ENCODE assay signal across 8 mouse cellular contexts in the genomic region with DNA sequence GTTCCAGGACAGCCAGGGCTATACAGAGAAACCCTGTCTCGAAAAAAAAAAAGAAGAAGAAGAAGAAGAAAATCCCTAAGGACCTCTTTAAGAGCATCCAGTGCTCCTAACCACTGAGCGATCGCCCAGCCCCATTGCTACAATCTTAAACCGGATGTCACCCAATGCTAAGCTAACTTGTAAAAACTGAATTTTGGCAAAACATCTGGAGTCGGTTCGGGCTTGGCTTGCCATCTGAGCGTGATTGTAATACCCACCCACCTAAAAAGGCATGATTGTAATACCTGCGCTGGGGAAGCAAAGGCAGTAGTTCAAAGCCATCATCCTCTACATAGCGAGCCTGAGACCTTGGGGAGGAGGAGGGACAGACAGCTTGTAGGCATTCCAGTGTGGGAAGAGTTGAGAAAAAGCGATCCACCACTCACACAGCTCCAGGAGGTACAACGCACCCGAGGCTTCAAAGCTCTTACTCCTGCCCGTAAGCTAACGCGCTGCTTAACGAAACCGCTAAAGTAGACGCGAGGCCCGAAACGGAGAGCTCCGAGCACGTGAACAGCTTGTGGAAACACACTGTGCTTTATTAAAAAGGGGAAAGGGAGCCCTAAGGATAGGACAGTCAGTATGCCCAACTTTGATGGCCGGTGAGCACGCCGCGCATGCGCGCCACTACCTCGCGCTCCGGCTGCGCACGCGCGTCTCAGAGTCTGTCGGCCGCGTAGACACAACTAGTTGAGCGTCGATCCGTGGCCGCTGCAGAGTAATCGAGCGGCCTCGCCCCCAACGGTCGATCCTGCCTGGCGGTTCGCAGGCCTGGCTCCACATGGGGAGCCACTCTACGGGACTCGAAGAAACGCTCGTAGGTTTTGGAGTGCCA. TPM values are rescaled to one million over a fixed set of nuclear protein-coding genes. Genes with fewer than 3 reads are reported as not detected.
DNase-seq lines count a peak whose midpoint lies in the region; ATAC-seq and TF ChIP-seq lines count a peak whose summit lies in the region.

A gene (plus strand): TSS at position 705 of the 874 bp plus-strand sequence.

- no peak; the same call in 1 of the 2 replicates for TF ChIP-seq CTCF in liver, embryonic 14.5 days (IDR thresholded peaks at IDR 0.05; ENCODE audit: low read depth)
- TF ChIP-seq CTCF in stomach, postnatal 0 days (IDR thresholded peaks at IDR 0.05; ENCODE audit: low read depth): peak; percentile 20

- peaks cover 26% of the 10 kb centered on the region for H3K4me1 ChIP-seq in forebrain, embryonic 10.5 days
- peaks cover 18% of the 10 kb centered on the region for H3K4me1 ChIP-seq in heart, embryonic 15.5 days (replicated peaks)
- peaks cover 5 to 11% of the 10 kb centered on the region in 2 experiments; a peak in 3 of 4 replicates for H3K4me1 ChIP-seq in liver, embryonic 14.5 days (replicated peaks; ENCODE audit: control insufficient read depth in 2 of 2, insufficient read depth in 2 of 2, low read length in 1 of 2)
- peaks cover 8% of the 10 kb centered on the region for H3K4me1 ChIP-seq in neural tube, embryonic 11.5 days (ENCODE audit: control insufficient read depth, insufficient read depth, low read length)
- H3K4me1 ChIP-seq in stomach, postnatal 0 days (replicated peaks; ENCODE audit: control insufficient read depth, insufficient read depth): no peaks in the 10 kb centered on the region

- H3K27ac ChIP-seq in forebrain, embryonic 10.5 days: peak within 1 kb of the TSS; percentile 91
- H3K27ac ChIP-seq in heart, embryonic 15.5 days: peak within 1 kb of the TSS; percentile 90
- peak within 1 kb of the TSS; percentile 50 for H3K27ac ChIP-seq in liver, embryonic 14.5 days
- peak within 1 kb of the TSS; percentile 71 for H3K27ac ChIP-seq in neural tube, embryonic 11.5 days (ENCODE audit: low read depth, low read length)
- peak within 1 kb of the TSS; percentile 84 for H3K27ac ChIP-seq in stomach, postnatal 0 days (replicated peaks)

- ATAC-seq in CD4-positive, CD25-positive, alpha-beta regulatory T cell, adult 4 months: peak; percentile 90
- peak; percentile 94 for ATAC-seq in heart, embryonic 15.5 days (replicated peaks; ENCODE audit: insufficient number of reproducible peaks, insufficient read depth, low FRiP score, low read depth)
- ATAC-seq in liver, embryonic 14.5 days (ENCODE audit: insufficient read depth): peak; percentile 92
- peak; percentile 84 for ATAC-seq in neural tube, embryonic 11.5 days (ENCODE audit: insufficient read depth, low FRiP score, low TSS enrichment)
- peak; percentile 90 for ATAC-seq in stomach, postnatal 0 days (ENCODE audit: low FRiP score, low TSS enrichment)

- H3K27me3 ChIP-seq in forebrain, embryonic 10.5 days (ENCODE audit: poor library complexity, severe bottlenecking): no peaks in the 10 kb centered on the region
- H3K27me3 ChIP-seq in heart, embryonic 15.5 days: no peaks in the 10 kb centered on the region
- H3K27me3 ChIP-seq in liver, embryonic 14.5 days (ENCODE audit: control insufficient read depth, insufficient read depth, low read length): no peaks in the 10 kb centered on the region
- no peaks in the 10 kb centered on the region for H3K27me3 ChIP-seq in neural tube, embryonic 11.5 days (ENCODE audit: control insufficient read depth, insufficient read depth, low read length)
- H3K27me3 ChIP-seq in stomach, postnatal 0 days (ENCODE audit: control insufficient read depth, insufficient read depth, low read length): no peaks in the 10 kb centered on the region

- under 1% methylated on average over 54 of the region's 54 CpGs for WGBS in forebrain, embryonic 10.5 days
- under 1% methylated on average over 54 of the region's 54 CpGs for WGBS in heart, embryonic 15.5 days
- WGBS in liver, embryonic 14.5 days (ENCODE audit: insufficient replicate concordance): under 1% methylated on average over 54 of the region's 54 CpGs
- WGBS in neural tube, embryonic 11.5 days: under 1% methylated on average over 54 of the region's 54 CpGs
- WGBS in stomach, postnatal 0 days: under 1% methylated on average over 54 of the region's 54 CpGs

- H3K36me3 ChIP-seq in forebrain, embryonic 10.5 days (replicated peaks): peaks cover 61% of the 10 kb centered on the region
- H3K36me3 ChIP-seq in heart, embryonic 15.5 days: peaks cover 32% of the 10 kb centered on the region
- H3K36me3 ChIP-seq in liver, embryonic 14.5 days (replicated peaks; ENCODE audit: control insufficient read depth, insufficient read depth, low read depth): no peaks in the 10 kb centered on the region; the same call in 1 of the 2 replicates
- H3K36me3 ChIP-seq in neural tube, embryonic 11.5 days (ENCODE audit: control insufficient read depth, insufficient read depth, low read length): peaks cover 10% of the 10 kb centered on the region
- H3K36me3 ChIP-seq in stomach, postnatal 0 days (ENCODE audit: control insufficient read depth, insufficient read depth, low read length): peaks cover 5% of the 10 kb centered on the region; the same call in 1 of the 2 replicates

- TF ChIP-seq EP300 in liver, embryonic 14.5 days (IDR thresholded peaks at IDR 0.05; ENCODE audit: low read depth): no peak
- no peak for TF ChIP-seq EP300 in stomach, postnatal 0 days (optimal IDR thresholded peaks at IDR 0.05)

- peak within 1 kb of the TSS; percentile 68 for H3K9ac ChIP-seq in heart, embryonic 15.5 days
- peak within 1 kb of the TSS; percentile 81 for H3K9ac ChIP-seq in liver, embryonic 14.5 days (replicated peaks)
- peak within 1 kb of the TSS; percentile 72 for H3K9ac ChIP-seq in neural tube, embryonic 11.5 days (ENCODE audit: low read length)
- peak within 1 kb of the TSS; percentile 74 for H3K9ac ChIP-seq in stomach, postnatal 0 days (ENCODE audit: low read length)

- H3K4me3 ChIP-seq in forebrain, embryonic 10.5 days: peak within 1 kb of the TSS; percentile 79
- H3K4me3 ChIP-seq in heart, embryonic 15.5 days: peak within 1 kb of the TSS; percentile 77
- peak within 1 kb of the TSS; percentile 73 to 81 for H3K4me3 ChIP-seq in liver, embryonic 14.5 days (ENCODE audit: insufficient read depth in 1 of 2, low read depth in 2 of 2, low read length in 2 of 2)
- H3K4me3 ChIP-seq in neural tube, embryonic 11.5 days (ENCODE audit: low read depth, low read length): peak within 1 kb of the TSS; percentile 60
- peak within 1 kb of the TSS; percentile 55 for H3K4me3 ChIP-seq in stomach, postnatal 0 days (ENCODE audit: low read depth, low read length)

- peak; percentile 90 for DNase-seq in c-Kit-negative CD71-positive TER-119-positive erythroid progenitor cells, embryonic 14.5 days (ENCODE audit: low read depth, low spot score)
- DNase-seq in forebrain, embryonic 10.5 days (ENCODE audit: extremely low spot score, low spot score): peak; percentile 92
- DNase-seq in kidney, postnatal 25 days: peak; percentile 90 to 95
- DNase-seq in liver, embryonic 14.5 days (ENCODE audit: low read depth in 3 of 3, low spot score in 3 of 3): peak; percentile 89 to 90 (median 89)
- DNase-seq in neural tube, embryonic 11.5 days (ENCODE audit: low spot score): peak; percentile 98
- peak; percentile 92 for DNase-seq in stomach, postnatal 0 days (ENCODE audit: low spot score)

- no peaks in the 10 kb centered on the region for H3K9me3 ChIP-seq in forebrain, embryonic 10.5 days
- H3K9me3 ChIP-seq in heart, embryonic 15.5 days (replicated peaks): no peaks in the 10 kb centered on the region
- H3K9me3 ChIP-seq in liver, embryonic 14.5 days (ENCODE audit: control insufficient read depth, low read length): no peaks in the 10 kb centered on the region
- no peaks in the 10 kb centered on the region for H3K9me3 ChIP-seq in neural tube, embryonic 11.5 days (ENCODE audit: control insufficient read depth, low read length)
- H3K9me3 ChIP-seq in stomach, postnatal 0 days (ENCODE audit: control insufficient read depth, low read length): no peaks in the 10 kb centered on the region

- peak within 1 kb of the TSS; percentile 81 for H3K4me2 ChIP-seq in heart, embryonic 15.5 days
- H3K4me2 ChIP-seq in liver, embryonic 14.5 days (ENCODE audit: low read depth): peak within 1 kb of the TSS; percentile 91
- H3K4me2 ChIP-seq in neural tube, embryonic 11.5 days (ENCODE audit: low read depth): peak within 1 kb of the TSS; percentile 88
- H3K4me2 ChIP-seq in stomach, postnatal 0 days (replicated peaks; ENCODE audit: low read depth): peak within 1 kb of the TSS; percentile 82

RNA-seq across cellular contexts. Expression of the gene that starts here (rescaled TPM):
- 1 to 10 TPM; 6.5 to 7.9 TPM for polyA plus RNA-seq in CD4-positive, CD25-positive, alpha-beta regulatory T cell, adult 4 months (2017; shearing (Covaris generic))
- polyA plus RNA-seq in forebrain, embryonic 10.5 days (2016; fragmentation: Nextera tagmentation; extraction: Ambion mirVana): 26.6 and 29.7 TPM in 2 replicates
- 15.4 and 18.0 TPM in 2 replicates for polyA plus RNA-seq in heart, embryonic 15.5 days (2015; fragmentation: Nextera tagmentation; extraction: Ambion mirVana)
- polyA plus RNA-seq in liver, embryonic 14.5 days (2012; rRNA removed): 9.6 and 10.1 TPM in 2 replicates
- 10.1 and 12.1 TPM in 2 replicates for polyA plus RNA-seq in liver, embryonic 14.5 days (2014; fragmentation: Nextera tagmentation; extraction: Ambion mirVana)
- 20.7 and 20.8 TPM in 2 replicates for polyA plus RNA-seq in neural tube, embryonic 11.5 days (2014; fragmentation: Nextera tagmentation; extraction: Ambion mirVana)
- 6.2 and 6.9 TPM in 2 replicates for polyA plus RNA-seq in stomach, postnatal 0 days (2015; fragmentation: Nextera tagmentation; extraction: Ambion mirVana)

Comparison
In these comparisons a context has a peak if more than half of its experiments do, and no peak if none do; other contexts are left out.
1. Peak in every context shown above with its lines: DNase-seq, ATAC-seq, H3K4me3 ChIP-seq and H3K27ac ChIP-seq.